In genomic region chr19:11613776-11614443, GRCm38 (mm10) we compare ENCODE assay signal across 40 mouse cellular contexts. TPM values are rescaled to one million over a fixed set of nuclear protein-coding genes. Genes with fewer than 3 reads are reported as not detected.
A peak's percentile ranks its signal among the peaks of the same experiment; 100 is the strongest.
DNase-seq lines count a peak whose midpoint lies in the region; ATAC-seq and TF ChIP-seq lines count a peak whose summit lies in the region.
"Had no signal": no experiment of that assay in that cellular context is flagged by ENCODE, and none has a peak within 500 bp of the region (broad histone marks: within the 10 kb centered on the region; RNA-seq: fewer than 3 reads in every experiment).

No protein-coding gene starts in this region.

- H3K4me3 ChIP-seq in liver, embryonic 14.5 days (ENCODE audit: insufficient read depth in 1 of 2, low read depth in 2 of 2, low read length in 2 of 2), result no peak overlapping the region
- H3K4me3 ChIP-seq in liver, embryonic 12.5 days, result no peak overlapping the region
- H3K4me3 ChIP-seq in midbrain, postnatal 0 days (ENCODE audit: low read depth, low read length), result no peak overlapping the region
- H3K4me3 ChIP-seq in midbrain, embryonic 14.5 days (replicated peaks; ENCODE audit: low read depth, low read length), result no peak overlapping the region
- H3K4me3 ChIP-seq: embryonic facial prominence, embryonic 13.5 days; erythroblast, embryonic 14.5 days; gastrocnemius, adult 2 months; hindbrain, embryonic 12.5 days; limb, embryonic 12.5 days; midbrain, embryonic 13.5 days; neural tube, embryonic 15.5 days had no signal

- H3K9me3 ChIP-seq in liver, embryonic 14.5 days (ENCODE audit: control insufficient read depth, low read length), result no peaks in the 10 kb centered on the region
- H3K9me3 ChIP-seq in liver, embryonic 12.5 days (replicated peaks), result no peaks in the 10 kb centered on the region
- H3K9me3 ChIP-seq in midbrain, postnatal 0 days (ENCODE audit: low read length), result no peaks in the 10 kb centered on the region
- no peaks in the 10 kb centered on the region for H3K9me3 ChIP-seq in midbrain, embryonic 14.5 days (ENCODE audit: control insufficient read depth, low read length)
- H3K9me3 ChIP-seq: embryonic facial prominence, embryonic 13.5 days; hindbrain, embryonic 12.5 days; limb, embryonic 12.5 days; midbrain, embryonic 13.5 days; neural tube, embryonic 15.5 days had no signal

- DNase-seq in cerebellum, postnatal 25 days, result peak; percentile 18 to 57
- no peak for DNase-seq in liver, embryonic 14.5 days (ENCODE audit: low read depth in 3 of 3, low spot score in 3 of 3)
- peak; percentile 19 for DNase-seq in midbrain, postnatal 0 days (ENCODE audit: low spot score)
- no peak for DNase-seq in midbrain, embryonic 14.5 days
- DNase-seq in testis, postnatal 10 days (ENCODE audit: low spot score), result no peak
- DNase-seq: adrenal gland, postnatal 25 days; cerebellum, adult 9-11 months; gastrocnemius, adult 2 months; gastrocnemius, postnatal 36 days; heart, adult 18-20 months; heart, postnatal 36 days; kidney, adult 9 months; kidney, postnatal 10 days; layer of hippocampus, adult 9-11 months; retina, postnatal 1 day; right cerebral cortex, postnatal 14 days; thymus, postnatal 14 days had no signal

- TF ChIP-seq EP300 in liver, embryonic 14.5 days (IDR thresholded peaks at IDR 0.05; ENCODE audit: low read depth), result no peak

- no peak for TF ChIP-seq CTCF in liver, embryonic 14.5 days (IDR thresholded peaks at IDR 0.05; ENCODE audit: low read depth)
- no peak for TF ChIP-seq CTCF in midbrain, postnatal 0 days (IDR thresholded peaks at IDR 0.05)

- WGBS in liver, embryonic 14.5 days (ENCODE audit: insufficient replicate concordance), result 35% methylated on average over 8 of the region's 8 CpGs
- WGBS in liver, embryonic 12.5 days (ENCODE audit: insufficient replicate concordance), result 53% methylated on average over 8 of the region's 8 CpGs
- 79% methylated on average over 8 of the region's 8 CpGs for WGBS in midbrain, postnatal 0 days
- WGBS in midbrain, embryonic 14.5 days, result 84% methylated on average over 8 of the region's 8 CpGs

- H3K27ac ChIP-seq in liver, embryonic 14.5 days, result no peak overlapping the region
- no peak overlapping the region for H3K27ac ChIP-seq in liver, embryonic 12.5 days
- H3K27ac ChIP-seq in midbrain, postnatal 0 days (ENCODE audit: low read depth, low read length), result no peak overlapping the region
- H3K27ac ChIP-seq in midbrain, embryonic 14.5 days (replicated peaks; ENCODE audit: low read depth, low read length), result no peak overlapping the region
- H3K27ac ChIP-seq: embryonic facial prominence, embryonic 13.5 days; gastrocnemius, adult 2 months; hindbrain, embryonic 12.5 days; limb, embryonic 12.5 days; midbrain, embryonic 13.5 days; neural tube, embryonic 15.5 days had no signal

- no peak overlapping the region for H3K4me2 ChIP-seq in liver, embryonic 14.5 days (ENCODE audit: low read depth)
- H3K4me2 ChIP-seq in liver, embryonic 12.5 days, result no peak overlapping the region
- no peak overlapping the region for H3K4me2 ChIP-seq in midbrain, postnatal 0 days (ENCODE audit: low read depth, low read length, poor library complexity, severe bottlenecking)
- H3K4me2 ChIP-seq in midbrain, embryonic 14.5 days (ENCODE audit: low read length), result no peak overlapping the region
- H3K4me2 ChIP-seq: embryonic facial prominence, embryonic 13.5 days; heart, embryonic 11.5 days; hindbrain, embryonic 12.5 days; limb, embryonic 12.5 days; midbrain, embryonic 13.5 days; neural tube, embryonic 15.5 days had no signal

- no peaks in the 10 kb centered on the region for H3K36me3 ChIP-seq in liver, embryonic 14.5 days (replicated peaks; ENCODE audit: control insufficient read depth, insufficient read depth, low read depth)
- H3K36me3 ChIP-seq in liver, embryonic 12.5 days, result no peaks in the 10 kb centered on the region
- no peaks in the 10 kb centered on the region for H3K36me3 ChIP-seq in midbrain, postnatal 0 days (ENCODE audit: insufficient read depth, low read length)
- H3K36me3 ChIP-seq in midbrain, embryonic 14.5 days (ENCODE audit: control insufficient read depth, insufficient read depth, low read length), result no peaks in the 10 kb centered on the region
- H3K36me3 ChIP-seq: embryonic facial prominence, embryonic 13.5 days; hindbrain, embryonic 12.5 days; limb, embryonic 12.5 days; midbrain, embryonic 13.5 days; neural tube, embryonic 15.5 days had no signal

- no peak for ATAC-seq in cerebellum, adult (ENCODE audit: insufficient number of reproducible peaks, low FRiP score, low TSS enrichment)
- ATAC-seq in liver, embryonic 14.5 days (ENCODE audit: insufficient read depth), result 0 out of 2 replicates have a peak, but pooled peaks have one; percentile 18
- no peak for ATAC-seq in liver, embryonic 12.5 days
- ATAC-seq in midbrain, postnatal 0 days (ENCODE audit: low FRiP score), result no peak
- ATAC-seq in midbrain, embryonic 14.5 days (ENCODE audit: low FRiP score, low TSS enrichment), result no peak
- ATAC-seq: CD4-positive, CD25-positive, alpha-beta regulatory T cell, adult 4 months; forebrain, embryonic 16.5 days; intestine, postnatal 0 days; lung, postnatal 0 days; midbrain, embryonic 13.5 days had no signal

- H3K4me1 ChIP-seq in liver, embryonic 14.5 days (replicated peaks; ENCODE audit: control insufficient read depth in 2 of 2, insufficient read depth in 2 of 2, low read length in 1 of 2), result peaks cover 10 to 24% of the 10 kb centered on the region in 2 experiments
- peaks cover 46% of the 10 kb centered on the region for H3K4me1 ChIP-seq in liver, embryonic 12.5 days
- H3K4me1 ChIP-seq in midbrain, postnatal 0 days (ENCODE audit: insufficient read depth, low read length), result no peaks in the 10 kb centered on the region
- no peaks in the 10 kb centered on the region for H3K4me1 ChIP-seq in midbrain, embryonic 14.5 days (ENCODE audit: control insufficient read depth, insufficient read depth, low read length)
- H3K4me1 ChIP-seq: embryonic facial prominence, embryonic 13.5 days; hindbrain, embryonic 12.5 days; limb, embryonic 12.5 days; midbrain, embryonic 13.5 days; neural tube, embryonic 15.5 days had no signal

- H3K9ac ChIP-seq in liver, embryonic 14.5 days (replicated peaks), result no peak overlapping the region
- no peak overlapping the region for H3K9ac ChIP-seq in liver, embryonic 12.5 days
- no peak overlapping the region for H3K9ac ChIP-seq in midbrain, postnatal 0 days (replicated peaks; ENCODE audit: low read length, poor library complexity, severe bottlenecking)
- H3K9ac ChIP-seq in midbrain, embryonic 14.5 days (replicated peaks; ENCODE audit: low read length), result no peak overlapping the region
- H3K9ac ChIP-seq: embryonic facial prominence, embryonic 13.5 days; hindbrain, embryonic 12.5 days; limb, embryonic 12.5 days; midbrain, embryonic 13.5 days; neural tube, embryonic 15.5 days had no signal

- no peaks in the 10 kb centered on the region for H3K27me3 ChIP-seq in liver, embryonic 14.5 days (ENCODE audit: control insufficient read depth, insufficient read depth, low read length)
- no peaks in the 10 kb centered on the region for H3K27me3 ChIP-seq in liver, embryonic 12.5 days (replicated peaks)
- H3K27me3 ChIP-seq in midbrain, postnatal 0 days (ENCODE audit: insufficient read depth, low read length), result 0 out of 2 replicates have a peak, but pooled peaks cover 4% of the 10 kb centered on the region
- H3K27me3 ChIP-seq in midbrain, embryonic 14.5 days (ENCODE audit: control insufficient read depth, insufficient read depth, low read length), result no peaks in the 10 kb centered on the region
- H3K27me3 ChIP-seq: embryonic facial prominence, embryonic 13.5 days; hindbrain, embryonic 12.5 days; limb, embryonic 12.5 days; midbrain, embryonic 13.5 days; neural tube, embryonic 15.5 days had no signal

RNA-seq across cellular contexts. Expression of gene Ms4a6d, which starts 9.3 kb away (rescaled TPM):
- 1.7 and 2.4 TPM in 2 replicates for polyA plus RNA-seq in liver, embryonic 14.5 days (2012; rRNA removed)
- 4.1 and 5.4 TPM in 2 replicates for polyA plus RNA-seq in liver, embryonic 14.5 days (2014; fragmentation: Nextera tagmentation; extraction: Ambion mirVana)
- 2.4 and 2.7 TPM in 2 replicates for polyA plus RNA-seq in liver, embryonic 12.5 days (2016; fragmentation: Nextera tagmentation; extraction: Ambion mirVana)
- total RNA-seq in midbrain, postnatal 0 days (2014; rRNA removed), result 1.3 and 2.0 TPM in 2 replicates
- 1.8 and 2.7 TPM in 2 replicates for polyA plus RNA-seq in midbrain, postnatal 0 days (2015; fragmentation: Nextera tagmentation; extraction: Ambion mirVana)
- polyA plus RNA-seq in midbrain, embryonic 14.5 days (2014; fragmentation: Nextera tagmentation; extraction: Ambion mirVana), result 0.66 and 4.0 TPM in 2 replicates
- polyA plus RNA-seq: erythroblast, embryonic 14.5 days had no signal

RNA-seq across cellular contexts. Expression of gene Ms4a2, which starts 9.6 kb away (rescaled TPM):
- polyA plus RNA-seq in liver, embryonic 14.5 days (2012; rRNA removed), result 0.25 and 0.58 TPM in 2 replicates
- polyA plus RNA-seq in liver, embryonic 14.5 days (2014; fragmentation: Nextera tagmentation; extraction: Ambion mirVana), result 0.77 and 1.6 TPM in 2 replicates
- 0.20 and 0.52 TPM in 2 replicates for polyA plus RNA-seq in liver, embryonic 12.5 days (2016; fragmentation: Nextera tagmentation; extraction: Ambion mirVana)
- not detected in 2 replicates for total RNA-seq in midbrain, postnatal 0 days (2014; rRNA removed)
- 0.09 and 0.15 TPM in 2 replicates for polyA plus RNA-seq in midbrain, postnatal 0 days (2015; fragmentation: Nextera tagmentation; extraction: Ambion mirVana)
- polyA plus RNA-seq in midbrain, embryonic 14.5 days (2014; fragmentation: Nextera tagmentation; extraction: Ambion mirVana), result 0.32 TPM in 1 of 2 replicates, not detected in the other
- total RNA-seq: adrenal gland, adult 18-20 months; adrenal gland, postnatal 25 days; heart, adult 18-20 months; heart, postnatal 36 days; left cerebral cortex, postnatal 10 days; liver, adult 2 months had no signal
- polyA plus RNA-seq: CD4-positive, CD25-positive, alpha-beta regulatory T cell, adult 4 months; forebrain, embryonic 11.5 days; forebrain, embryonic 16.5 days; hindbrain, embryonic 12.5 days; large intestine, adult 2 months; limb, embryonic 12.5 days; liver, adult 2 months; midbrain, embryonic 13.5 days; small intestine, adult 2 months; testis, adult 2 months had no signal

RNA-seq across cellular contexts. Expression of gene Ms4a3, which starts 26.7 kb away (rescaled TPM):
- 11.1 and 12.4 TPM in 2 replicates for polyA plus RNA-seq in liver, embryonic 14.5 days (2012; rRNA removed)
- 22.9 and 38.3 TPM in 2 replicates for polyA plus RNA-seq in liver, embryonic 14.5 days (2014; fragmentation: Nextera tagmentation; extraction: Ambion mirVana)
- 4.5 and 6.4 TPM in 2 replicates for polyA plus RNA-seq in liver, embryonic 12.5 days (2016; fragmentation: Nextera tagmentation; extraction: Ambion mirVana)
- not detected in 2 replicates for total RNA-seq in midbrain, postnatal 0 days (2014; rRNA removed)
- polyA plus RNA-seq in midbrain, postnatal 0 days (2015; fragmentation: Nextera tagmentation; extraction: Ambion mirVana), result not detected in 2 replicates
- not detected in 2 replicates for polyA plus RNA-seq in midbrain, embryonic 14.5 days (2014; fragmentation: Nextera tagmentation; extraction: Ambion mirVana)
- total RNA-seq: adrenal gland, adult 18-20 months; adrenal gland, postnatal 25 days; gastrocnemius, adult 2 months; gastrocnemius, postnatal 36 days; heart, adult 18-20 months; heart, postnatal 36 days; left cerebral cortex, postnatal 10 days; liver, adult 2 months had no signal
- polyA plus RNA-seq: CD4-positive, CD25-positive, alpha-beta regulatory T cell, adult 4 months; embryonic facial prominence, embryonic 13.5 days; erythroblast, embryonic 14.5 days; forebrain, embryonic 11.5 days; forebrain, embryonic 16.5 days; hindbrain, embryonic 12.5 days; intestine, postnatal 0 days; large intestine, adult 2 months; limb, embryonic 12.5 days; liver, adult 2 months; lung, postnatal 0 days; midbrain, embryonic 13.5 days; small intestine, adult 2 months; testis, adult 2 months; urinary bladder, adult 2 months had no signal

RNA-seq across cellular contexts. Expression of gene Oosp2, which starts 46.4 kb away (rescaled TPM):
- 0.17 and 0.36 TPM in 2 replicates for polyA plus RNA-seq in liver, embryonic 14.5 days (2012; rRNA removed)
- polyA plus RNA-seq in liver, embryonic 14.5 days (2014; fragmentation: Nextera tagmentation; extraction: Ambion mirVana), result 0.66 and 0.77 TPM in 2 replicates
- 0.55 and 0.63 TPM in 2 replicates for polyA plus RNA-seq in liver, embryonic 12.5 days (2016; fragmentation: Nextera tagmentation; extraction: Ambion mirVana)
- total RNA-seq in midbrain, postnatal 0 days (2014; rRNA removed), result not detected in 2 replicates
- polyA plus RNA-seq in midbrain, postnatal 0 days (2015; fragmentation: Nextera tagmentation; extraction: Ambion mirVana), result not detected in 2 replicates
- polyA plus RNA-seq in midbrain, embryonic 14.5 days (2014; fragmentation: Nextera tagmentation; extraction: Ambion mirVana), result not detected in 2 replicates
- total RNA-seq: gastrocnemius, adult 2 months; gastrocnemius, postnatal 36 days; heart, adult 18-20 months; heart, postnatal 36 days; left cerebral cortex, postnatal 10 days; liver, adult 2 months had no signal
- polyA plus RNA-seq: CD4-positive, CD25-positive, alpha-beta regulatory T cell, adult 4 months; embryonic facial prominence, embryonic 13.5 days; erythroblast, embryonic 14.5 days; forebrain, embryonic 11.5 days; forebrain, embryonic 16.5 days; heart, embryonic 11.5 days; heart, embryonic 16.5 days; hindbrain, embryonic 12.5 days; intestine, postnatal 0 days; large intestine, adult 2 months; limb, embryonic 12.5 days; liver, adult 2 months; lung, postnatal 0 days; midbrain, embryonic 13.5 days; neural tube, embryonic 15.5 days; small intestine, adult 2 months; stomach, embryonic 14.5 days; testis, adult 2 months; urinary bladder, adult 2 months had no signal

Comparison
In these comparisons a context has a peak if more than half of its experiments do, and no peak if none do; other contexts are left out.
1. DNase-seq: peak in cerebellum, postnatal 25 days (2 of 2) and midbrain, postnatal 0 days (single experiment); none in liver, embryonic 14.5 days (0 of 3), midbrain, embryonic 14.5 days (single experiment) and testis, postnatal 10 days (single experiment).